Mouse (Mus musculus): Measurements from ENCODE around the gene Pon1. TPM values are rescaled to one million over a fixed set of nuclear protein-coding genes. Genes with fewer than 3 reads are reported as not detected.

Pon1 gene
- 4.2 TPM for polyA plus RNA-seq (2014; fragmentation: Illumina TruSeq; extraction: RNeasy Lipid Tissue Mini Kit (QIAGEN cat#74804); ENCODE audit: low read depth, low replicate concordance)

DNA sequence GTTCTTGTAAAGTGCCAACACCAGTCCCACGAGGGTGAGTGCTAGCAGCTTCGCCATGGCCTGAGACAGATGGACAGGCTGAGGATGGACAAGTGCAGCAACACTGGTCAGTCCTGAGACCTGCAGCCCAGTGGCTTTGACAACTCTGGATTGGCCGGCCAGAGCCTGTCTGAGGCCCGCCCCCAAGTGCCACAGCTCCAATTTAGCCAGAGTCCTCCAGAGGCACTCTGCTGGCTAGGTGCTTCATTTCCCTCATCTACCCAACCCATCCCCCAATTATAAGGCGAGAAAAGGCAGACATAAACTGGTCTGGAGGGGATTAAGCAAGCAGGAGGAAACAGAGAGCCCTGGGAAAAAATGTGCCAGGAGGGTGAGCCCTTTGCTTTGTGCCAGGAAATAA is at the start of gene Pon1:
TSS of gene Pon1 (minus strand) at position 254 of the 400 bp plus-strand sequence.

Other genes starting within 250 kb of the Pon1 start
- gene Pon3, start 62.3 kb upstream of the Pon1 start, polyA plus RNA-seq (2014; fragmentation: Illumina TruSeq; extraction: RNeasy Lipid Tissue Mini Kit (QIAGEN cat#74804); ENCODE audit: low read depth, low replicate concordance) = 51.1 TPM
- gene Pon2, start 104.5 kb upstream of the Pon1 start, polyA plus RNA-seq (2014; fragmentation: Illumina TruSeq; extraction: RNeasy Lipid Tissue Mini Kit (QIAGEN cat#74804); ENCODE audit: low read depth, low replicate concordance) = 54.3 TPM
- gene Asb4, start 189.4 kb upstream of the Pon1 start, polyA plus RNA-seq (2014; fragmentation: Illumina TruSeq; extraction: RNeasy Lipid Tissue Mini Kit (QIAGEN cat#74804); ENCODE audit: low read depth, low replicate concordance) = 1.7 TPM